Mouse (Mus musculus): Measurements from ENCODE around the gene Rtl4. TPM values are rescaled to one million over a fixed set of nuclear protein-coding genes. Genes with fewer than 3 reads are reported as not detected.

Rtl4 gene
- 0.42 and 0.52 TPM in 2 replicates for polyA plus RNA-seq (2015; fragmentation: Nextera tagmentation; extraction: Ambion mirVana)

GRCm38 (mm10) chrX:144688207-144689118, at the start of gene Rtl4:
Gene Rtl4, plus strand, starts transcription at chrX:144688907.
- peaks cover 8% of the 10 kb centered on the region; the same call in 1 of the 2 replicates for H3K27me3 ChIP-seq (ENCODE audit: insufficient read depth, low read length)
- H3K9ac ChIP-seq (ENCODE audit: low read depth, low read length): no peak within 1 kb of the TSS
- no peaks in the 10 kb centered on the region for H3K4me1 ChIP-seq (replicated peaks; ENCODE audit: insufficient read depth, low read length)
- no peak for TF ChIP-seq CTCF (IDR thresholded peaks at IDR 0.05; ENCODE audit: low read depth)
- 32% methylated on average over 30 of the region's 31 CpGs for WGBS
- DNase-seq (ENCODE audit: low spot score) (no peak), ATAC-seq (replicated peaks; ENCODE audit: low FRiP score, low read depth) (peak; percentile 61; the same call in 1 of the 2 replicates)
- no peaks in the 10 kb centered on the region for H3K9me3 ChIP-seq (replicated peaks; ENCODE audit: low read length)
- H3K4me2 ChIP-seq (ENCODE audit: low read length): peak within 1 kb of the TSS; percentile 68
- no peak within 1 kb of the TSS for H3K27ac ChIP-seq
- no peaks in the 10 kb centered on the region for H3K36me3 ChIP-seq (ENCODE audit: insufficient read depth, low read length)
- H3K4me3 ChIP-seq (replicated peaks; ENCODE audit: low read depth, low read length): peak within 1 kb of the TSS; percentile 40

GRCm38 (mm10) chrX:144644756-144645155, 44.0 kb upstream of the Rtl4 start:
- Histone ChIP-seq H3K9me3 (replicated peaks; ENCODE audit: low read length) (no peaks in the 10 kb centered on the region), H3K4me3 (replicated peaks; ENCODE audit: low read depth, low read length) (no peak overlapping the region), H3K4me1 (replicated peaks; ENCODE audit: insufficient read depth, low read length) (no peaks in the 10 kb centered on the region), H3K36me3 (ENCODE audit: insufficient read depth, low read length) (no peaks in the 10 kb centered on the region), H3K27me3 (ENCODE audit: insufficient read depth, low read length) (no peaks in the 10 kb centered on the region), H3K4me2 (ENCODE audit: low read length) (no peak overlapping the region), H3K9ac (ENCODE audit: low read depth, low read length) (no peak overlapping the region), H3K27ac (no peak overlapping the region)
- ATAC-seq (replicated peaks; ENCODE audit: low FRiP score, low read depth) (no peak), DNase-seq (ENCODE audit: low spot score) (no peak)
- TF ChIP-seq CTCF (IDR thresholded peaks at IDR 0.05; ENCODE audit: low read depth): no peak
- WGBS: 57% methylated on average over 3 of the region's 3 CpGs

GRCm38 (mm10) chrX:144645394-144645793, 43.3 kb upstream of the Rtl4 start:
- 65% methylated on average over 1 of the region's 1 CpGs for WGBS
- H3K36me3 ChIP-seq (ENCODE audit: insufficient read depth, low read length): no peaks in the 10 kb centered on the region
- no peak overlapping the region for H3K9ac ChIP-seq (ENCODE audit: low read depth, low read length)
- no peaks in the 10 kb centered on the region for H3K9me3 ChIP-seq (replicated peaks; ENCODE audit: low read length)
- H3K27me3 ChIP-seq (ENCODE audit: insufficient read depth, low read length): no peaks in the 10 kb centered on the region
- no peak overlapping the region for H3K4me3 ChIP-seq (replicated peaks; ENCODE audit: low read depth, low read length)
- no peaks in the 10 kb centered on the region for H3K4me1 ChIP-seq (replicated peaks; ENCODE audit: insufficient read depth, low read length)
- H3K27ac ChIP-seq: no peak overlapping the region
- H3K4me2 ChIP-seq (ENCODE audit: low read length): no peak overlapping the region
- ATAC-seq (replicated peaks; ENCODE audit: low FRiP score, low read depth) (no peak), DNase-seq (ENCODE audit: low spot score) (peak; percentile 2)
- peak; percentile 43; the same call in 1 of the 2 replicates for TF ChIP-seq CTCF (IDR thresholded peaks at IDR 0.05; ENCODE audit: low read depth)

GRCm38 (mm10) chrX:144652196-144652595, 36.5 kb upstream of the Rtl4 start:
- ATAC-seq (replicated peaks; ENCODE audit: low FRiP score, low read depth) (no peak), DNase-seq (ENCODE audit: low spot score) (no peak)
- Histone ChIP-seq H3K9me3 (replicated peaks; ENCODE audit: low read length) (no peaks in the 10 kb centered on the region), H3K27ac (no peak overlapping the region), H3K27me3 (ENCODE audit: insufficient read depth, low read length) (no peaks in the 10 kb centered on the region), H3K4me2 (ENCODE audit: low read length) (no peak overlapping the region), H3K4me3 (replicated peaks; ENCODE audit: low read depth, low read length) (no peak overlapping the region), H3K4me1 (replicated peaks; ENCODE audit: insufficient read depth, low read length) (no peaks in the 10 kb centered on the region), H3K36me3 (ENCODE audit: insufficient read depth, low read length) (no peaks in the 10 kb centered on the region), H3K9ac (ENCODE audit: low read depth, low read length) (no peak overlapping the region)
- TF ChIP-seq CTCF (IDR thresholded peaks at IDR 0.05; ENCODE audit: low read depth): no peak
- WGBS: 66% methylated on average over 2 of the region's 2 CpGs

- Histone ChIP-seq H3K27me3 (ENCODE audit: insufficient read depth, low read length) (peaks cover 8% of the 10 kb centered on the region; the same call in 1 of the 2 replicates), H3K4me1 (replicated peaks; ENCODE audit: insufficient read depth, low read length) (no peaks in the 10 kb centered on the region), H3K9ac (ENCODE audit: low read depth, low read length) (no peak overlapping the region), H3K9me3 (replicated peaks; ENCODE audit: low read length) (no peaks in the 10 kb centered on the region), H3K36me3 (ENCODE audit: insufficient read depth, low read length) (no peaks in the 10 kb centered on the region), H3K4me3 (replicated peaks; ENCODE audit: low read depth, low read length) (peak overlapping the region; percentile 9; the same call in 1 of the 2 replicates), H3K27ac (no peak overlapping the region), H3K4me2 (ENCODE audit: low read length) (peak overlapping the region; percentile 68; the same call in 1 of the 2 replicates)
- TF ChIP-seq CTCF (IDR thresholded peaks at IDR 0.05; ENCODE audit: low read depth): no peak
- DNase-seq (ENCODE audit: low spot score) (no peak), ATAC-seq (replicated peaks; ENCODE audit: low FRiP score, low read depth) (no peak)
- 38% methylated on average over 20 of the region's 20 CpGs for WGBS
Measured at GRCm38 (mm10) chrX:144687742-144688141, 965 bp upstream of the Rtl4 start.

- Histone ChIP-seq H3K4me1 (replicated peaks; ENCODE audit: insufficient read depth, low read length) (no peaks in the 10 kb centered on the region), H3K36me3 (ENCODE audit: insufficient read depth, low read length) (no peaks in the 10 kb centered on the region), H3K4me3 (replicated peaks; ENCODE audit: low read depth, low read length) (peak within 1 kb of the TSS; percentile 40), H3K27ac (no peak within 1 kb of the TSS), H3K9ac (ENCODE audit: low read depth, low read length) (no peak within 1 kb of the TSS), H3K9me3 (replicated peaks; ENCODE audit: low read length) (no peaks in the 10 kb centered on the region), H3K27me3 (ENCODE audit: insufficient read depth, low read length) (peaks cover 8% of the 10 kb centered on the region; the same call in 1 of the 2 replicates), H3K4me2 (ENCODE audit: low read length) (peak within 1 kb of the TSS; percentile 68)
- 20% methylated on average over 1 of the region's 1 CpGs for WGBS
- ATAC-seq (replicated peaks; ENCODE audit: low FRiP score, low read depth) (no peak), DNase-seq (ENCODE audit: low spot score) (no peak)
- TF ChIP-seq CTCF (IDR thresholded peaks at IDR 0.05; ENCODE audit: low read depth): no peak
Measured at GRCm38 (mm10) chrX:144688142-144688206, 733 bp upstream of the Rtl4 start, which contains the start of gene Trpc5. Gene Trpc5, minus strand, starts transcription at chrX:144688180.

Data from kidney, postnatal 0 days (tissue).